Mouse (Mus musculus): ENCODE results near the gene Gm20772.
"Not testable (repeated sequence)": the region's sequence is repeated elsewhere in the genome, so short reads cannot be mapped to it uniquely, and the experiment has no call there.

The Gm20772 gene

GRCm38 (mm10) chrY:17874441-17874840 lies at the start of gene Gm20772, which contains the start of gene Gm20831:
Gm20772 (plus strand) TSS chrY:17874741.
Gm20831 (plus strand) TSS chrY:17874741.
- not testable (repeated sequence) for DNase-seq (ENCODE audit: low read depth, low spot score)

- not testable (repeated sequence) for DNase-seq (ENCODE audit: low read depth, low spot score)
Observed at GRCm38 (mm10) chrY:17846166-17846565, 28.4 kb upstream of the Gm20772 start, which contains the start of gene Gm21904. Gm21904 (minus strand) TSS chrY:17846266.
